Mouse (Mus musculus) neural tube, embryonic 13.5 days (tissue): ENCODE data around the gene Traf5. TPM values are rescaled to one million over a fixed set of nuclear protein-coding genes. Genes with fewer than 3 reads are reported as not detected.
A peak's percentile ranks its signal among the peaks of the same experiment; 100 is the strongest.

Experiments used
- ATAC-seq: fragments of 200-750 bp; cut with Nextera tagmentation; 2 replicates; pipeline ENCODE4 v1.8.0; 2017; ENCODE audit warnings: low read depth, mild to moderate bottlenecking, moderate TSS enrichment, moderate library complexity
- H3K27ac ChIP-seq: fragments of 300-500 bp; sonication (generic); replicated peaks from 2 replicates; pipeline ENCODE4 v1.5.1; 2015; ENCODE audit warnings: moderate library complexity, mild to moderate bottlenecking, inconsistent platforms
- H3K27me3 ChIP-seq: fragments of 300-500 bp; sonication (generic); 2 replicates; pipeline ENCODE4 v1.6.1; 2015; ENCODE audit warnings: mild to moderate bottlenecking, inconsistent platforms
- H3K36me3 ChIP-seq: fragments of 300-500 bp; sonication (generic); 2 replicates; pipeline ENCODE4 v1.6.1; 2015; ENCODE audit warnings: mild to moderate bottlenecking, inconsistent platforms
- H3K4me1 ChIP-seq: fragments of 300-500 bp; sonication (generic); replicated peaks from 2 replicates; pipeline ENCODE4 v1.6.1; 2015; ENCODE audit warnings: inconsistent platforms
- H3K4me2 ChIP-seq: fragments of 300-500 bp; sonication (generic); 2 replicates; pipeline ENCODE4 v1.6.1; 2015; ENCODE audit warnings: inconsistent platforms, mild to moderate bottlenecking, moderate library complexity
- H3K4me3 ChIP-seq: fragments of 300-500 bp; sonication (generic); 2 replicates; pipeline ENCODE4 v1.5.1; 2015; ENCODE audit warnings: mild to moderate bottlenecking, inconsistent platforms
- H3K9ac ChIP-seq: fragments of 300-500 bp; sonication (generic); 2 replicates; pipeline ENCODE4 v1.6.1; 2015; ENCODE audit warnings: moderate library complexity, mild to moderate bottlenecking, inconsistent platforms
- H3K9me3 ChIP-seq: fragments of 300-500 bp; sonication (generic); 2 replicates; pipeline ENCODE4 v1.6.1; 2016; ENCODE audit warnings: inconsistent platforms
- WGBS: fragments of 180-500 bp; shearing (Covaris S2); methylation state at CpG from one replicate; pipeline ENCODE4 v1.1.7; 2015; 5-methylcytosine and 5-hydroxymethylcytosine counted together
- polyA plus RNA-seq: library from polyadenylated mRNA; unstranded; fragments of >200 nt; fragmentation: Nextera tagmentation; extraction: Ambion mirVana; gene quantifications from 2 replicates; pipeline ENCODE4 v1.2.1, GENCODE M21; 2015

Traf5 gene
- polyA plus RNA-seq, 1 experiment from 2014 or later = 2.4 TPM

DNA sequence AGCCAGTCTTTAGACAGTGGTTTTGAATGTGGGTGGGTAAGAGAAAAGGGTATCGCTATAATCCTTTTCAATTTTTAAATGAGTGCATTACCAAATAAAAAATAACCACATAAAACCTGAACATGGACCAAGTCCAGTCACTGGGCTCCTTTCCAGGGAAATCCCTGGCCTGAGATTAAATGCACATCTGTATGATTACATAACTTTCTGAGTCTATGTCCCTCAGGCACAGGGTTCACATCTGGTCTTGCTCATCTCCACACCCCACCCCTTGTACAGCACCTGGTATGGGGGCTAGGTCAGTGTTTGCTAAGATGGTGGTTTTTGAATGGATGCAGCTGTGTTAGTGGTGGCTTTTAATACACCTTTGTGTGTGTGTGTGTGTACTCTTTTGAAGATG lies 19.9 kb downstream of the Traf5 start:
- ATAC-seq = no peak
- H3K9ac ChIP-seq = no peak overlapping the region
- no peaks in the 10 kb centered on the region for H3K27me3 ChIP-seq
- no peaks in the 10 kb centered on the region for H3K36me3 ChIP-seq
- H3K9me3 ChIP-seq = no peaks in the 10 kb centered on the region
- no peak overlapping the region for H3K27ac ChIP-seq
- H3K4me1 ChIP-seq = peaks cover 18% of the 10 kb centered on the region
- WGBS = 81% methylated on average over 1 of the region's 1 CpGs
- no peak overlapping the region for H3K4me3 ChIP-seq
- H3K4me2 ChIP-seq = no peak overlapping the region

DNA sequence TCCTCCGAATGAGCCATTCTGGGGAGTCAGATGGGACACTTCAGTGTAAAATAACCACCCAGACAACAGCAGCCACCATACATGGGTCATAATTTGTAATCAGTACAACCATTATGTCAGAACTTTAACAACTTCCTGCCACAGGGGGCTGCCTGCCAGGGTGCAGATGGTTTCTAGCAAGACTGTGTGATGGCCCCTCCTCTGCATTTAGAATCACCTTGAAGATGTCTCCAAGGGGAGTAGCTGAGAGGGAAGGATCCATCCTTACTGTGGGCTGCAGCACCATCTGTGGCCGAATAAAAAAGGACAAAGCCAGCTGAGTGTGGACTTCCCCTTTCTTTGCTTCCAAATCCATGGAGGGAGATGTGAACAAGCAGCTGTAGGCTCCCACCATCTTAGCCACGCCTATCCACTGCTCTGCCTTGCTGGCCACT lies 21.7 kb downstream of the Traf5 start:
- Histone ChIP-seq H3K9ac (no peak overlapping the region), H3K4me3 (no peak overlapping the region), H3K4me2 (no peak overlapping the region), H3K27ac (peak overlapping the region; percentile 10; the same call in 1 of the 2 replicates), H3K4me1 (peaks cover 18% of the 10 kb centered on the region), H3K36me3 (peaks cover 3% of the 10 kb centered on the region; the same call in 1 of the 2 replicates), H3K9me3 (no peaks in the 10 kb centered on the region), H3K27me3 (no peaks in the 10 kb centered on the region)
- WGBS = 38% methylated on average over 3 of the region's 3 CpGs
- ATAC-seq = no peak

DNA sequence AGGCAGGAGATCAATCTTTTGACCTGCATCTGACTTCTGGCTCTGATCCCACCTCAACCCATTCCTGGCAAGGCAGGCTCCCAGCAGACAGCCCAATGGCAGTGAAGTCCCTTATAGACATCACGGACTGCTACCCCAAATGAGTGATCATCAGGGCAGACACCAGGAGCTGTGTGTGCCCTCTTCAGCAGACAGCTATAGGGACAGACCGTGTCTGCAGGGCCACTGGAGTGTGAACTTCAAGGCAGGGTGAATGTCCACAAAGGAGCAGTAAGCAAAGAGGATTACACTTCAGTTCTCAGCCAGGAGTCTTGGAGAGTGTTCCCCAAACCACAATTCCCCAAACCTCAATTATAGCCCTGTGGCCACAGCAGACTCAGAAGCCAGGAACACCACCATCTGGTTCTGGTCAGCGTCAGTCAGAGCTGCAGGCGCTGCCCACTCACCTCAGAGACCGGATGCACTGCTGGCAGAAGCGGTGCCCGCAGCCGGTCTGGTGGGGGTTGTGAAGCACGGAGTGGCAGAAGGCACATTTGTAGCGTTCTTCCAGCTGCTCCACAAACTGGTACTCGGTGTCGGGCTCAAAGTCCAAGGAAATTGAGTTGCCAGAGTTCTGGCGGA lies 22.3 kb downstream of the Traf5 start:
- Histone ChIP-seq H3K36me3 (peaks cover 3% of the 10 kb centered on the region; the same call in 1 of the 2 replicates), H3K4me3 (no peak overlapping the region), H3K4me1 (peaks cover 18% of the 10 kb centered on the region), H3K9ac (no peak overlapping the region), H3K9me3 (no peaks in the 10 kb centered on the region), H3K27ac (no peak overlapping the region; the same call in 1 of the 2 replicates), H3K4me2 (no peak overlapping the region), H3K27me3 (no peaks in the 10 kb centered on the region)
- 53% methylated on average over 13 of the region's 13 CpGs for WGBS
- no peak; the same call in 1 of the 2 replicates for ATAC-seq

DNA sequence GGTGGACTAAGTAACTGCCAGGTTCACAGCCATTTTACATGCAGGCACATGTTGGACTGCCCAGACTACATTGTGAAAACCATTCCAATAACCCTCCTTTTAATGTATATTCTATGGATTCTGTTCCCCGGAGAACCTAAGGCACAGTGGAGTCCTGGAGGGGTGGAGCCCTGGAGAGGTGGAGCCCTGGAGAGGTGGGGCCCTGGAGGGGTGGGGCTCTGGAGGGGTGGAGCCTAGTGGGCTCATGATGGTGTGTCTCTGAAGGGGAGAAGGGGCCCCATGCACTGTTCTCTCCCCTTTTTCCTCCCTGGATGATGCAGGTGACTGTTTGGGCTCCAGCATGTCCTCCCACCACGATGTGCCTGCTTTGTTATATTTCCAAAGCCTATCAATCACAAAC lies 24.2 kb downstream of the Traf5 start:
- Histone ChIP-seq H3K4me2 (no peak overlapping the region), H3K9ac (no peak overlapping the region), H3K27ac (no peak overlapping the region), H3K36me3 (peaks cover 3% of the 10 kb centered on the region; the same call in 1 of the 2 replicates), H3K27me3 (no peaks in the 10 kb centered on the region), H3K4me3 (no peak overlapping the region), H3K9me3 (0 out of 2 replicates have a peak, but pooled peaks cover 6% of the 10 kb centered on the region), H3K4me1 (peaks cover 14% of the 10 kb centered on the region)
- 55% methylated on average over 2 of the region's 2 CpGs for WGBS
- no peak for ATAC-seq

DNA sequence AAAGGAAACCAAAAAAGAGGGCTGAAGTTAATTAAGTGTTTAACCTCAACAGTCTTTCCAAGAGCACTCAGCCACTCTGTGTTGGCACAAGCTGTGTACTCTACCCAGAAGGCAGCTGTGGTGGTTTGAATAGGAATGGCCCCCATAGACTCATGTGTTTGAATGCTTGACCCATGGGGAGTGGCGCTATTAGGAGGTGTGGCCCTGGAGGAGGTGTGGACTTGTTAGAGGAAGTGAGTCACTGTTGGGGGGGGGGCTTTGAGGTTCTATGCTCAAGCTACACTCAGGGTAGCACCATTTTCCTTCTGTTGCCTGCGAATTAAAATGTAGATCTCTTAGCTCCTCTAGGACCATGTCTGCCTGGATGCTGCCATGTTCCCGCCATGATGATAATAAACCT lies 25.4 kb downstream of the Traf5 start:
- peaks cover 3% of the 10 kb centered on the region; the same call in 1 of the 2 replicates for H3K36me3 ChIP-seq
- peaks cover 14% of the 10 kb centered on the region for H3K4me1 ChIP-seq
- no peak overlapping the region for H3K9ac ChIP-seq
- 0 out of 2 replicates have a peak, but pooled peaks cover 7% of the 10 kb centered on the region for H3K9me3 ChIP-seq
- H3K4me2 ChIP-seq = no peak overlapping the region
- H3K27me3 ChIP-seq = no peaks in the 10 kb centered on the region
- H3K27ac ChIP-seq = no peak overlapping the region
- ATAC-seq = no peak
- H3K4me3 ChIP-seq = no peak overlapping the region
- WGBS = 90% methylated on average over 3 of the region's 3 CpGs

DNA sequence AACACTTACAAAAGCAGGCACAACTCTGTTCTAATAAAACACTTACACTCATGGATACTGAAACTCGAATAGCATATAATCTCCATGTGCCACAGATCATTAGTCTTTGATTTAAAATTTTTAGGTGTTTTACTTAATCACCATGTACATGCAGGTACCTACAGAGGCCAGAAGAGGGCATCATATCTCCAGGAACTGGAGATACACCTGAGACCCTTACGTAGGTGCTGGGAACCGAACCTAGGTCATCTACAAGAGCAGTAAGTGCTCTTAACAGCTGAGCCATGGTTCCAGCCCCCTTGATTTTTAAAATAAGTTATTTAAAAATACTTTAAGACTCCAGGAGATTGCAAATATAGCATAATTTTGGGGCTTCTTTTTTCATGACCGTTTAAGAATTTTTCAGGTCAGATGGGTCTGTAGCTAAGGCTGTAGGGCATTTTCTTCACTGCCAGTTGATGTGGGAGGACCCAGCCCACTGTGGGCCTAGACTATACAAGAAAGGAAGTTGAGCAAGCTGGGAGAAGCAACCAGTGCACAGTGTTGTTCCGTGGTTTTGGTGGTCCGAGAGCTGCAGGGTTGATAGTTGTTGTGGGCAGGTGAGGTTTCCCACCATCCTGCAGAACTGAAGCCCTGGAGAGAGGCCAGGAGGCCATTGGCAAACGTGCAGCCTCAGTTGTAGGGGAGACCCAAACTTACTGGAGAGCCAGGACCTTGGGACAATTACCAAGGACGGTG lies 29.0 kb downstream of the Traf5 start:
- Histone ChIP-seq H3K9me3 (0 out of 2 replicates have a peak, but pooled peaks cover 7% of the 10 kb centered on the region), H3K4me1 (no peaks in the 10 kb centered on the region), H3K9ac (no peak overlapping the region), H3K36me3 (peaks cover 3% of the 10 kb centered on the region; the same call in 1 of the 2 replicates), H3K4me2 (no peak overlapping the region), H3K27me3 (no peaks in the 10 kb centered on the region), H3K4me3 (no peak overlapping the region), H3K27ac (no peak overlapping the region)
- WGBS = 92% methylated on average over 8 of the region's 8 CpGs
- ATAC-seq = no peak

DNA sequence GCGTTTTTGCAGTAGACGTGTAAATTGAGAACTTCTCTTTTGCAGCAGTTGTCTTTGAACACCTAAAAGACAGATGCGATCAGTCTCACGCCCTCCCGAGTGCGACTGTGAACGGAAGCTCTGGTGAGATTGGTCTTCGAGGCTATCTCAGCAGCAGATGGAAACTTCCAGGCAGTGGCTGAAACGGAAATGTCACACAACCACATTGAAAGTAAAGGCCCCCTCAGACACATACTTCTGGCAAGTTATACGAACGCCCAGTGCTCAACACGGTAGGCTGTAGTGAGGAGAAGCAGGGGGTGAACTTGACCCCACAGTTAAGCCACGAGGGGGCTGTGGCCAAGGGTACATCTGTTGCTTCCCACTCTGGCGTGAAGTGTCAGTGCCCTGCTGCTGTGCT lies 29.7 kb downstream of the Traf5 start:
- peaks cover 3% of the 10 kb centered on the region; the same call in 1 of the 2 replicates for H3K36me3 ChIP-seq
- WGBS = 88% methylated on average over 14 of the region's 14 CpGs

DNA sequence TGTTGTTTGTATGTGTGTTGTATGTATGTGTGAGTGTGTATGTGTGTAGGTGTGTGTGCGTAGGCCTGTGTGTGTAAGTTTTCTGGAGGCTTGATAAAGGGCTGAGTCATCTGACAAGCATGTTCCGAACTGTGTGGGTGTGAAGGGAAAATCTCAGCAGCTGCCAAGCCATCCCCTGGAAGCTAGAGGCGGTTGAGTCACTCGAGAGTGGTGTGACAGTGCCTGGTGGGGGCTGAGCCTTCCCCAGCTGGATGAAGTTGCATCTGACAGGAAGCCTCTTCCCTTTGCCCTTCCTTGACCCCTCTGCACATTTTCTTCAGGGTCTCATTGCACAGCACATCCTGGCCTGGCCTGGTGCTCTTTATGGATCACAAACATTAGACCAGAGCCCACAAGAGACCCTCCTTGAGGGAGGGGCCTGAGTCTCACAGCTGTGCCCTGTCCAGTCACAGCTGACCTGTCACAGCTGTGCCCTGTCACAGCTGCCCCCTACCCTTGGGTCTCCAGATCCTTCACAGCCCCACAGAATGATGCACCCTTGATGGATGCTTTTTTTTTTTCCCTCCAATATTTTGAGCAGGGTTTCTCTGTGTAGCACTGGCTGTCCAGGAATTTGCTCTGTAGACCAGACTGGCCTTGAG lies 30.6 kb downstream of the Traf5 start:
- H3K27ac ChIP-seq = no peak overlapping the region
- H3K4me3 ChIP-seq = no peak overlapping the region
- no peaks in the 10 kb centered on the region for H3K4me1 ChIP-seq
- peaks cover 3% of the 10 kb centered on the region; the same call in 1 of the 2 replicates for H3K36me3 ChIP-seq
- no peak overlapping the region for H3K4me2 ChIP-seq
- 0 out of 2 replicates have a peak, but pooled peaks cover 7% of the 10 kb centered on the region for H3K9me3 ChIP-seq
- no peaks in the 10 kb centered on the region for H3K27me3 ChIP-seq
- no peak for ATAC-seq
- WGBS = 75% methylated on average over 4 of the region's 4 CpGs
- H3K9ac ChIP-seq = no peak overlapping the region

More for the DNA sequence above, 29.7 kb downstream of the Traf5 start:
- Histone ChIP-seq H3K4me2 (no peak overlapping the region), H3K9me3 (0 out of 2 replicates have a peak, but pooled peaks cover 7% of the 10 kb centered on the region), H3K4me3 (no peak overlapping the region), H3K9ac (no peak overlapping the region), H3K27me3 (no peaks in the 10 kb centered on the region), H3K27ac (no peak overlapping the region), H3K4me1 (no peaks in the 10 kb centered on the region)
- ATAC-seq = no peak

DNA sequence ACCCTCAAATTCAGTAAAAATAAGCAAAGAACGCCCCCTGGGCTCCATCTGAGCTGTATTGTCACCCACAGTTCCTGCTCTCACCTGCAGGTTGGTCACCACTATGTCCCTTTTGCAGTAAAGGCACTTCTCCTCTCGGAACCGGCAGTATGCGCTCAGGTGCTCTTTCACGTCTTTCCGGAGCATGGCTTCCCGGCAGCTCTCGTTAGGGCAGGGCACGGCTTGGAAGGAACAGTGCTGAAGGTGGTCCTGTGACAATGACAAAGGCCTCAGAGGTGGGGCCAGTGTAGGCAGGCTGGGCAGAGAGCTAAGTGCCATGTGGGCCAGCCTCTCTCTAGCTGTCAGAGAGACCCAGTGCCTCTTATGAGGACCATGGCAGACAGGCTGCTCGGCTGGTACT lies 33.4 kb downstream of the Traf5 start:
- H3K27ac ChIP-seq = no peak overlapping the region
- H3K4me1 ChIP-seq = no peaks in the 10 kb centered on the region
- no peak overlapping the region for H3K4me2 ChIP-seq
- H3K36me3 ChIP-seq = no peaks in the 10 kb centered on the region
- no peak overlapping the region for H3K4me3 ChIP-seq
- no peak for ATAC-seq
- 85% methylated on average over 10 of the region's 10 CpGs for WGBS
- H3K27me3 ChIP-seq = no peaks in the 10 kb centered on the region
- 0 out of 2 replicates have a peak, but pooled peaks cover 7% of the 10 kb centered on the region for H3K9me3 ChIP-seq
- H3K9ac ChIP-seq = no peak overlapping the region

DNA sequence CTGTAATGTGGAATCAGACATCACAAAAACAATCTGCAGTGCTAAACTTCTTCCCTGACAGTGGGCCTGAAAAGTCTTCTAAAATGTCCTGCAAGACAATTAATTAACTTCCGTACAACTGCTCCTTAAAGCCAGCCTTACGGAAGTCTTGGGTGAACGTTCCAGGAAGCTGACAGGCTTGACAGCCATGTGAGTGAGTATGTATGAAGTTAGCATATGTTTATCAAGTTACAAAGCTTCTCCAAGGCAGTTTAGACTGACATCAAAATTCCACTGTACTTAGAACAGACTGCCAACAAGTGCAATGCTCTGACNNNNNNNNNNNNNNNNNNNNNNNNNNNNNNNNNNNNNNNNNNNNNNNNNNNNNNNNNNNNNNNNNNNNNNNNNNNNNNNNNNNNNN lies 38.6 kb downstream of the Traf5 start:
- Histone ChIP-seq H3K36me3 (no peaks in the 10 kb centered on the region), H3K4me1 (no peaks in the 10 kb centered on the region), H3K27me3 (no peaks in the 10 kb centered on the region), H3K4me2 (no peak overlapping the region), H3K4me3 (no peak overlapping the region), H3K27ac (no peak overlapping the region), H3K9ac (no peak overlapping the region), H3K9me3 (no peaks in the 10 kb centered on the region)
- 76% methylated on average over 3 of the region's 3 CpGs for WGBS
- ATAC-seq = no peak

DNA sequence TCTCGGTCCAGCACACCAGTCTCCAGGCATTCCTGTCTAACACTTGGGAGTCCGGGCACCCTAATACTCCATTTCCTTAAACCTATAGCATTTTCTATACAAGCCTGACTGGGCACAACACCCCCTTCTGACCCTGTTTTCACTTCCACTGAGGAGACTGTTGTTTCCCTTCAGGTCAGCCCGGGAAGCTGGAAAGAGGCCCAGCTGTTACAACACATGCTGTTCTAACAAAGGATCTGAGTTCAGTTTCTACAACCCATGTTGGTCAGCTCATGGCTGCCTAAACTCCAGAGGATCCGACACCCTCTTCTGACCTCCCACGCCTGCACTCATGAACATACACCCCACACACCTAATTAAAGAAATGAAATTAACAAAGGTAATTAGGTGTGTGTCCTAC lies 39.4 kb downstream of the Traf5 start:
- WGBS = 90% methylated on average over 5 of the region's 5 CpGs
- Histone ChIP-seq H3K4me2 (no peak overlapping the region), H3K9ac (no peak overlapping the region), H3K9me3 (no peaks in the 10 kb centered on the region), H3K4me3 (no peak overlapping the region), H3K4me1 (no peaks in the 10 kb centered on the region), H3K36me3 (no peaks in the 10 kb centered on the region), H3K27ac (no peak overlapping the region), H3K27me3 (no peaks in the 10 kb centered on the region)
- ATAC-seq = no peak

DNA sequence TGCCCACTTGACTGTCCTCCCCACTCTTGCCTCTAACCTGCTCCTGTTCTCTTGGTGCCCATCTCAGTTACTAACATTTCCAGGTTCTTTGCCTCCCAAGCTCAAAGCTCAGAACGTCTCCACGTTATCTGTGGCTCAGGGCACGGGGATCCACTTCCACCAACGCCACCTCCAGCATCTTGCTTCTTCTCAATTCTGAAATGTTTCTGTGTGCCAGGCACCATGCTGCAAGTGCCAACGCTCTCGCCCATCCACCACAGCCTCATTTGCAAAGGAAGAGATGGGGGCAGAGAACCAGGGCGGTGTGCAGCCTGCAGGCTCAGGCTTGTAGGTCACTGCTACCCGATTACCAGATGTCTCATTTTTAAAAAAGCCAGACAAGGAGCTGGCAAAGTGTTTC lies 39.9 kb downstream of the Traf5 start:
- Histone ChIP-seq H3K4me3 (no peak overlapping the region), H3K27ac (no peak overlapping the region), H3K36me3 (no peaks in the 10 kb centered on the region), H3K4me1 (no peaks in the 10 kb centered on the region), H3K9me3 (no peaks in the 10 kb centered on the region), H3K27me3 (no peaks in the 10 kb centered on the region), H3K9ac (no peak overlapping the region), H3K4me2 (no peak overlapping the region)
- ATAC-seq = no peak
- WGBS = 93% methylated on average over 8 of the region's 8 CpGs
